Mouse (Mus musculus) heart, postnatal 0 days (tissue): ENCODE measurements around the gene Phf19.

Source experiments
- CTCF ChIP-seq: IDR thresholded peaks from 2 replicates; pipeline ENCODE4 v1.5.1; 2016; ENCODE audit warnings: antibody characterized with exemption, control low read depth, low read depth
- EP300 ChIP-seq: IDR thresholded peaks from 2 replicates; pipeline ENCODE4 v1.6.1; 2016; ENCODE audit warnings: antibody characterized with exemption, low read depth

- TF ChIP-seq CTCF (peak; percentile 45; the same call in 1 of the 2 replicates), EP300 (no peak)
Observed at GRCm38 (mm10) chr2:34897820-34898219, 16.0 kb downstream of the Phf19 start.
